Mouse (Mus musculus) bone marrow macrophage, adult 2 months (primary cell): ENCODE data around the gene Styxl1. TPM values are rescaled to one million over a fixed set of nuclear protein-coding genes. Genes with fewer than 3 reads are reported as not detected.
A peak's percentile ranks its signal among the peaks of the same experiment; 100 is the strongest.

Experiments used
- H3K27ac ChIP-seq: 2 replicates; pipeline ENCODE4 v1.5.1; 2012; ENCODE audit warnings: low read depth, low read length; ENCODE audit not compliant: insufficient read depth
- H3K4me1 ChIP-seq: 2 replicates; pipeline ENCODE4 v1.6.1; 2012; ENCODE audit warnings: low read length; ENCODE audit not compliant: control insufficient read depth, insufficient read depth
- H3K4me3 ChIP-seq: 2 replicates; pipeline ENCODE4 v1.5.1; 2012; ENCODE audit warnings: mild to moderate bottlenecking, low read length, moderate library complexity; ENCODE audit not compliant: insufficient read depth
- CTCF ChIP-seq: IDR thresholded peaks from 2 replicates; pipeline ENCODE4 v1.5.1; 2012; ENCODE audit warnings: low read depth, mild to moderate bottlenecking, low read length, moderate library complexity
- POLR2A ChIP-seq: IDR thresholded peaks from 2 replicates; pipeline ENCODE4 v1.6.1; 2012; ENCODE audit warnings: mild to moderate bottlenecking, low read depth, low read length, borderline replicate concordance
- polyA plus RNA-seq: library from polyadenylated mRNA; stranded (reverse); fragments of >200 nt; gene quantifications from 2 replicates; pipeline ENCODE4 v1.2.4, GENCODE M21; 2012; ENCODE audit not compliant: missing spikeins, insufficient read depth, insufficient read length

Styxl1 gene
- polyA plus RNA-seq, 1 experiment, result 0.83 TPM

- Histone ChIP-seq H3K4me1 (no peaks in the 10 kb centered on the region), H3K4me3 (no peak overlapping the region), H3K27ac (no peak overlapping the region)
- TF ChIP-seq CTCF, result no peak
- TF ChIP-seq POLR2A, result no peak
Measured at GRCm38 (mm10) chr5:135803135-135803534, 24.9 kb upstream of the Styxl1 start.

GRCm38 (mm10) chr5:135802641-135803040 lies 24.5 kb upstream of the Styxl1 start:
- Histone ChIP-seq H3K4me3 (no peak overlapping the region), H3K4me1 (no peaks in the 10 kb centered on the region), H3K27ac (no peak overlapping the region)
- TF ChIP-seq CTCF (no peak), POLR2A (no peak)

GRCm38 (mm10) chr5:135800927-135801326 lies 22.7 kb upstream of the Styxl1 start:
- H3K4me1 ChIP-seq, result no peaks in the 10 kb centered on the region
- no peak overlapping the region for H3K27ac ChIP-seq
- TF ChIP-seq POLR2A, result no peak
- TF ChIP-seq CTCF, result no peak
- no peak overlapping the region for H3K4me3 ChIP-seq

GRCm38 (mm10) chr5:135799746-135800145 lies 21.6 kb upstream of the Styxl1 start:
- no peak for TF ChIP-seq POLR2A
- TF ChIP-seq CTCF, result peak; percentile 50
- Histone ChIP-seq H3K27ac (no peak overlapping the region), H3K4me3 (no peak overlapping the region), H3K4me1 (peaks cover under 1% of the 10 kb centered on the region; the same call in 1 of the 2 replicates)

- TF ChIP-seq CTCF, result no peak
- TF ChIP-seq POLR2A, result no peak
- no peak overlapping the region for H3K27ac ChIP-seq
- H3K4me1 ChIP-seq, result peaks cover 4% of the 10 kb centered on the region; the same call in 1 of the 2 replicates
- no peak overlapping the region for H3K4me3 ChIP-seq
Measured at GRCm38 (mm10) chr5:135794859-135795181, 16.6 kb upstream of the Styxl1 start.

- peak overlapping the region; percentile 36 for H3K4me3 ChIP-seq
- peaks cover 4% of the 10 kb centered on the region; the same call in 1 of the 2 replicates for H3K4me1 ChIP-seq
- no peak for TF ChIP-seq POLR2A
- TF ChIP-seq CTCF, result peak; percentile 43
- no peak overlapping the region for H3K27ac ChIP-seq
Measured at GRCm38 (mm10) chr5:135793996-135794858, 16.0 kb upstream of the Styxl1 start.

- no peak for TF ChIP-seq POLR2A
- peaks cover 26% of the 10 kb centered on the region for H3K4me1 ChIP-seq
- no peak overlapping the region for H3K27ac ChIP-seq
- H3K4me3 ChIP-seq, result no peak overlapping the region
Measured at GRCm38 (mm10) chr5:135782901-135783300, 4.7 kb upstream of the Styxl1 start.

- peak overlapping the region; percentile 69 for H3K4me3 ChIP-seq
- TF ChIP-seq CTCF (no peak), POLR2A (no peak)
- H3K4me1 ChIP-seq, result peaks cover 31% of the 10 kb centered on the region
- peak overlapping the region; percentile 15; the same call in 1 of the 2 replicates for H3K27ac ChIP-seq
Measured at GRCm38 (mm10) chr5:135780331-135780730, 2.1 kb upstream of the Styxl1 start.

- TF ChIP-seq CTCF (no peak), POLR2A (0 out of 2 replicates have a peak, but pooled peaks have one; percentile 6)
- H3K4me3 ChIP-seq, result peak within 1 kb of the TSS; percentile 70
- H3K4me1 ChIP-seq, result peaks cover 31% of the 10 kb centered on the region
Measured at GRCm38 (mm10) chr5:135778471-135779445, 573 bp upstream of the Styxl1 start, which contains the start of gene Mdh2. Mdh2 (plus strand) TSS chr5:135778480.

More at GRCm38 (mm10) chr5:135778471-135779445, 573 bp upstream of the Styxl1 start, which contains the start of gene Mdh2:
- peak within 1 kb of the TSS; percentile 84 for H3K27ac ChIP-seq
